13 mouse cellular contexts compared by ENCODE assay signal in genomic region chr12:72786551-72786950, GRCm38 (mm10).
"Had no signal": no experiment of that assay in that cellular context is flagged by ENCODE, and none has a peak within 500 bp of the region (broad histone marks: within the 10 kb centered on the region; RNA-seq: fewer than 3 reads in every experiment).

No protein-coding gene starts in this region.

- DNase-seq: lung, adult 2 months; thymus, postnatal 4 days had no signal

- H3K27me3 ChIP-seq: megakaryocyte, embryonic 14.5 days; midbrain, embryonic 15.5 days; neural tube, embryonic 12.5 days had no signal

- H3K4me1 ChIP-seq: limb, embryonic 10.5 days; midbrain, embryonic 15.5 days; neural tube, embryonic 12.5 days had no signal

- H3K4me3 ChIP-seq: limb, embryonic 10.5 days; megakaryocyte, embryonic 14.5 days; midbrain, embryonic 15.5 days; neural tube, embryonic 12.5 days had no signal

- H3K9me3 ChIP-seq: limb, embryonic 10.5 days; megakaryocyte, embryonic 14.5 days; midbrain, embryonic 15.5 days; neural tube, embryonic 12.5 days had no signal

- H3K27ac ChIP-seq: hindbrain, embryonic 14.5 days; limb, embryonic 10.5 days; liver, embryonic 14.5 days; macrophage; midbrain, embryonic 15.5 days; neural tube, embryonic 12.5 days; stomach, postnatal 0 days had no signal

- H3K9ac ChIP-seq: hindbrain, embryonic 14.5 days; liver, embryonic 14.5 days; midbrain, embryonic 15.5 days; neural tube, embryonic 12.5 days had no signal

- H3K4me2 ChIP-seq: hindbrain, embryonic 14.5 days; midbrain, embryonic 11.5 days; midbrain, embryonic 15.5 days; neural tube, embryonic 12.5 days had no signal

- ATAC-seq: intestine, embryonic 16.5 days; lung, postnatal 0 days; midbrain, embryonic 15.5 days had no signal
